Mouse (Mus musculus): ENCODE measurements at regions not wholly inside any gene's neighbourhood (a gene's known extent, or its start where the extent isn't known, plus 50 kb on each side); places are given as distances from the start of the nearest gene placed in this dataset.

GRCm38 (mm10) chr6:55627228-55627627, 53.8 kb downstream of the Neurod6 start:
- DNase-seq, result no peak

DNA sequence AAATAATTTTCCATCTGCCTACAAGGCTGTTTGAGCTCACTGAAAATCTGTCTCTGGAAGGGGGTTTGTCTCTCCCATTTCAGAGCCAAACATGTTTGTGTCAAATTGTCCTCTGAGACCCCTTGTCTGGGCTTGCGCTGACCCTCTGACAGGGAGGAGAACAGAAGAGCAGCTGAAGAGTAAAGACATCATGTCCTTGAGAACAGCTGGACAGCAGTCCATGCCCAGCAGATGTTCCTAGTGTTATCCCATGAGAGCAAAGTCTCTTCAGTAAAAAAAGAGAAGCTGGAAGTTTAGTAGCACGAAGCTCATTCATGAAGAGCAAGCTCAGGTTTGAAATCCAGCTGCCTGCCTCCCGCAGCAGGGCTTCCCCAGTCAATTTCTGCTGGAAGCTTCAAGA, 60.7 kb downstream of the Neurod6 start:
- DNase-seq, result no peak

GRCm38 (mm10) chr6:55617922-55618481, 63.1 kb downstream of the Neurod6 start:
- DNase-seq, result peak; percentile 84

GRCm38 (mm10) chr6:55610395-55610794, 70.7 kb downstream of the Neurod6 start:
- DNase-seq, result peak; percentile 43

GRCm38 (mm10) chr6:55609976-55610375, 71.1 kb downstream of the Neurod6 start:
- no peak for DNase-seq

DNA sequence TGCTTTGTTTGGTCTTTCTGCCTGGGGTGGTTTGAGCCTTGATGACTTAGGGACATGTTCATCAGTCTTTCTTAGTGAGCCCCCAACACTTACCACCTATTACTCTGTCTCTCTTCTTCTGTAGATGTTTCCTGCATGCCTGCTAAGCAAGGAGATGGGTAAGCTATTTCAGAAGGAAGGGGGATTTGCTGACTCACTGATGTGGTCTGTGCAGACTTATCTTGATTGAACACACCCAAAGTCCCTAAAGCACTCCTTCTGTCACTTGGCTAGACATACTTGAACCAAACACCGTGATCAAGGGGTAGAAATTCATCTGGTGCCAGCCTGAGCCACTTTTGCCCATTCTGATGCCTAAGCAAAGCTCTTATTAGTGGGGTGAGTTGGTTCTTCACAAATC, 72.0 kb downstream of the Neurod6 start:
- DNase-seq, result no peak

DNA sequence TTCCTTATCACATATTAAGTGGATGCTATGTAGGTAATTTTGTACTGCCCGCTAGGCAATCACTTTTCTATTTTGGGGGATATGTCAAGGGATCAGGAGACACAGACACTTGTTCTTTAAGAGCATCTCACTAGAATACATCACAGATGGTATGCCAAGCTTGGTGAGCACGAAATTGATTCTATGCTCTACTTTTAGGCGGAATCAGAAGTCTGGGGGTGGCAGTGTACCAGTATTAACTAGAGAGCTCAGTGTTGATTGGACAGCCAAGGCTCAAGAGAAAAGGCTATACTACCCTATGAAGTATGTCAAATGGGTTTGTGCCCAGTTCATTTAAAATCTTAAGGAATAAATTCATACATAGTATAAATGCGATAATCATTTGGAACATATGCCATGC, 84.0 kb downstream of the Neurod6 start:
- DNase-seq, result no peak

GRCm38 (mm10) chr6:55592126-55592525, 88.9 kb downstream of the Neurod6 start:
- no peak for DNase-seq

- no peak for DNase-seq
Measured at GRCm38 (mm10) chr6:55581106-55581505, 100.0 kb downstream of the Neurod6 start.

DNA sequence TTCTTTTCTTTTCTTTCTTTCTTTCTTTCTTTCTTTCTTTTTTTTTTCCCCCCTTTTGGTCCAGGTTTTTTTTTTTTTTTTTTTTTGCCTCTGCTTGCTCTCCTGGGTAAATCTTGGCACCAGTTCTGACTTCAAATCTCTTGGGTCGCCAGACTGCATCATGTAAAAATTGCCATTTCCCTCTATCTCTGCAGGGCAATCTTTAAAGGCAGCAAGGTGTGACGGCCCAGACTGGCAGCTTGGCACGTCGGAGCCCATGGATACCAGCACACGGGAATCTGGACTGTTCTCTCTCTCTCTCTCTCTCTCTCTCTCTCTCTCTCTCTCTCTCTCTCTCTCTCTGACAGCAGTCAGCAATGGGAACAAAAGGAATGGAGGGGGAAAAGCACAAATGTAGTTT, 101.0 kb downstream of the Neurod6 start:
- peak; percentile 3 for DNase-seq

DNA sequence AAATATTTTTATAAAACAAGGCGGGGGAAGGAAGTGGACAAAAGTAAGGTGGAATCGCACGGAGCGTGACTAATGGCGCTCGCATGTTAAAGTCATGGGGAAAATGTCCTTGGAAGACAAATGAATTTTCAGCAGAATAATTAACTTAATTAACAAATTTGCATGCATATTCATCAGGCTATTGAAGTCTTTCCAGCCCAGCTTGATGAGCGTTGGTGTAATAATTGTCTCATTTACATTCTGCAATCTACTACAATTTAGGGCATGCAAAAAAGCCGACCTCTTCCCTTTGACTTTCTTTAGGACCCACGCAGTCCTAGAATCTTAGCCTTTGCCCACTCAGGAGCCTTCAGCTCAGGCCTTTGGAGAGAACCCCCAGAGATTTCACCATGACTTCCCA, 101.5 kb downstream of the Neurod6 start:
- DNase-seq, result peak; percentile 51

GRCm38 (mm10) chr6:55579105-55579504, 102.0 kb downstream of the Neurod6 start:
- peak; percentile 4 for DNase-seq

GRCm38 (mm10) chr6:55578051-55578450, 103.0 kb downstream of the Neurod6 start:
- DNase-seq, result no peak

DNA sequence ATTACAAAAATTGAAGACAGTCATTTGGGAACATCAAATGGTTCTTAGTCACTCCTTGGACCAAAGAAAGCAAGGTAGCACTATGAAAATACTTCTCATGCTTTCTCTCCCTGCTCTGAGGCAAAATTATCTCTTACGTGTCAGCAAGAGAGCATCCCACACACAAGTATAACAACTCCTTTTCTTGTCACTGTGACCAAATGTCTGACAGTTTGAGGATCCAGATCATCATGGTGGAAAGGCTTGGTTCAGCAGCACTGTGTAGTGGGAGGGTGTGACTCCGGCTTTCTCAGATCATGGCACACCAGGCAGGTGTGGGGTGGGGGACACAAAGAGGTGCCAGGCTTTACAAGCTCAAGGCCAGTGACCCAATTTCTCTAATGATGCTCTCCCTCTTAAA, 113.5 kb downstream of the Neurod6 start:
- no peak for DNase-seq

- no peak for DNase-seq
Measured at GRCm38 (mm10) chr6:55565260-55566209, 113.8 kb downstream of the Adcyap1r1 start.

DNA sequence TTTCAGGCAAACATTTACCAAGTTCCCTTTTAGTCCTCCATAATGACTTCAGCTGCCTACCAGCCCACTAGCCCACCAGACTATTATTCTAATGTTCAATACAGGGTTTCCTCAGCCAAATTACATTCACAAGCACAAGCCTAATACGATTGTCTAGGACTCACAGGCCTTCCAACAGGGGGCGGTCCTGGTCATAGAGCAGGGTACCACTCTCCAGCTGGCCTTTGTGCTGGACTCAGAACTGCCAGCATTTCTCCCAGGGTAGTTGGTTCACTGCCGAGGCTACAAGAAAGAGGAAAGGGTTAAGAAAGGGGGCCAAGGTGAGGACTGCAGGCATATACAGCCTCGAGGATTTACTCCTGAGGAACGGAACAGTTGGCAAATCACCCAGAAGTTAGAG, 108.8 kb downstream of the Adcyap1r1 start:
- no peak for DNase-seq

- DNase-seq, result no peak
Measured at GRCm38 (mm10) chr6:55559797-55560196, 108.0 kb downstream of the Adcyap1r1 start.
